Mouse (Mus musculus) layer of hippocampus, postnatal 14 days (tissue): ENCODE measurements around the gene Sema6d. TPM values are rescaled to one million over a fixed set of nuclear protein-coding genes. Genes with fewer than 3 reads are reported as not detected.

Source experiments
- DNase-seq, 2 experiments: peaks; one replicate each; pipeline ENCODE4 v3.0.0; 2021 to 2022; ENCODE audit warnings: low spot score in 2 of 2, mixed read lengths in 1 of 2
- total RNA-seq, 2 experiments: library from RNA; stranded (reverse); gene quantifications; 2 replicates each; pipeline ENCODE4 v1.2.3; 2021

Sema6d gene
- total RNA-seq, 2 experiments from 2014 or later = 74.2 to 75.2 TPM

DNA sequence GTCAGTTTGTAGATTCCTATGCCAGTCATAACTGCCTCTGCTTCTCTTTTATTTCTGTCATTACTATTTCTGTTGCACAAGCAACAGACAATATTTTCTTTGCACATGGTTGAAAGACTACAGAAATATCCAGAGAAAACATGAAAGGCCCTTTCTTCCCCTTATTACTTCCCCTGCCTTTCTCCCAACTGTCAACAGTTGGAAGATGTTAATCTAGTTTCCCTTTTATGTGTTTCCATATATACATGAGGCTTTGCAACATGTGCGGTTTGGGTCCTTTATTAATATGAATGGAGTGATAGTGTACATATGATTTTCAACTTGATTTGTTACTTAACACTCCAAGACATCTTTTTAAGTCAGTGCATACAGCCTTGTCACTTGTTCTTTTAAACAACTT is 296.0 kb downstream of the Sema6d start:
- no peak for DNase-seq

DNA sequence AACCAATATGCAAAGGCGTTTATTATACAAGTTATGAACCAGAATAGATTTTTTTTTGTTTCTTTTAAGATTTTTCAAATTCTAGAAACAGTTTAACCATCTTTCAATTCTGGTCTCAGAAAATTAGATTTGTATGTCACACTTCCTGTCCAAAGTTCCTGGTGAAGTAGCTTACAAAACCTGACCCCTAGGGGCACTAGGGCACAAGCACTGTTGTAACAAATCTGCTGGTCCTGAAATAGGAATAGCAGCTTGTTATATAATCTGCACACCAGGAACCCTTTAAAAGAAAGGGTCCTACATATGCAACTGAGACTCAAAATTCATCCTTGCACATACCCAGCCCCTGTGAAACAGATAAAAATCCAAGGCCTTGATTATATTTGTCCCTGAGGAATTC is 298.5 kb downstream of the Sema6d start:
- no peak for DNase-seq

DNA sequence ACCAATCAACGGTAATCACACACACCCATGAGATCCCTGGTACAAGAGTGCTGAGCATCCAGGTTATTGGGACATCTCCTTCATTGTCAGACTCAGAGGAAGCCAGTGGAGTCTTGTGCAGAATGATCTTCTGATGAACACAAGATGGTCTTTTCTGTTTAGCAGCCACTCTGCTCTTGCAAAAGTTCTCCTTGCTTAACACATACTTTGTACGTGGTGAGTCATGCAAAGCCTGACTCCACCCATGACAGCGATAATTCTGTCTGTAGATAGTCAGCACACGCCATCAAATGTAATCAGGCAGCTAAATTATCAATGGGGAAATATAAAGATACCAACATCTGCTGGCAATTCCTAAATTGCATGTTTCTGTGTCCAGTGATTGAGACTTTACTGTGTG is 307.0 kb downstream of the Sema6d start:
- DNase-seq = no peak

DNA sequence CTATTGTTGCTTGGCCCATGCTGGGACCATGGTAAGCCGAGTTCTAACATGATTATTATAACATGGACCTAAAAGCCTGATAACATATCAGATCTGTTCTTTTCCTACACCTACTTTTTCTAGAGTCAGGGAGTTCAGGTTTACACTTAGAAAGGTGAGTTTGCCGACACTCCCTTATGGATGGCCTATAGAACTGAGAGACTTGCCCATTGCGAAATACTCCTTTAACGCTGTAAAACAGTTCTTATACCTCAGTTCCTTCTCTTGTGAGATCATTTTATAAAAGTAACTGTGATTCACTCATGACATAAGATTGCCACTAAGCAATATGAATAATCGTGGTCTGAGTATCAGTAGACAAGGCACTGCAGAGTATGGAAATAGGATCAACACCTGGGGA is 307.5 kb downstream of the Sema6d start:
- no peak for DNase-seq

GRCm38 (mm10) chr2:124399611-124400010 is 309.8 kb downstream of the Sema6d start:
- DNase-seq = no peak

DNA sequence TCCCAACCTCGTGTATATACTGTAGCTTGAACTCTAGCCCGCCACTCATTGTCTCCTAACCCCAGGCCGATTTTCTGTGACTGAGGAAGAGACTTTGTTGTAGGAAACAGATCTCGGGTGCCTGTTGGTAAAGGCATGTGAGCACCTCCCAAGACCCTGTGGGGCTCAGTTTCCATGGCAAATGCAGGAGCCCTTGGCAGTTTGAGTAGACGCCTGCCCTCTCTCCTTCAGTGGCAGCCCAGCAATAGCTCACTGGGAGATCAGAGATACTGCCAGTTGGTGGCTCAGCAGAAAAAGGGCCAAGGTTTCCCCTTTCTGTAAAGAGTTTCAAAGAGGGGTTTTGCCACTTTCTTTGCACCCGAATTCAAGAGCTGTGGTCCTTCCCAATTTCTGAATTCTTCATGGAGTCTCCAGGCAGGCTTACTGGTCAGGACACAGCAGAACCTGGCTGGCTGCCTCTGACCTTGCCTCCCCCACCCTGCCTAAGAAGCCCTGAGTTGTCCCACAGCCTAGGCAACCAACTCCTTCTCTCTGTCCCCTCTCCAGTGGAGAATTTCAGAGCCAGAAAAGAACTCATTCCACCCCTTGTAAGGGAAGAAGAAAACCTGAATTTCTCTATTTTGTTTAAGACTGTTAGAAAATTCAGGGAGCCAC is 312.1 kb downstream of the Sema6d start:
- DNase-seq = peak in 1 of 2 experiments; percentile 26

GRCm38 (mm10) chr2:124403571-124403970 is 313.8 kb downstream of the Sema6d start:
- no peak for DNase-seq

- DNase-seq = no peak
These were observed 314.2 kb downstream of the Sema6d start for GRCm38 (mm10) chr2:124403981-124404380.

DNA sequence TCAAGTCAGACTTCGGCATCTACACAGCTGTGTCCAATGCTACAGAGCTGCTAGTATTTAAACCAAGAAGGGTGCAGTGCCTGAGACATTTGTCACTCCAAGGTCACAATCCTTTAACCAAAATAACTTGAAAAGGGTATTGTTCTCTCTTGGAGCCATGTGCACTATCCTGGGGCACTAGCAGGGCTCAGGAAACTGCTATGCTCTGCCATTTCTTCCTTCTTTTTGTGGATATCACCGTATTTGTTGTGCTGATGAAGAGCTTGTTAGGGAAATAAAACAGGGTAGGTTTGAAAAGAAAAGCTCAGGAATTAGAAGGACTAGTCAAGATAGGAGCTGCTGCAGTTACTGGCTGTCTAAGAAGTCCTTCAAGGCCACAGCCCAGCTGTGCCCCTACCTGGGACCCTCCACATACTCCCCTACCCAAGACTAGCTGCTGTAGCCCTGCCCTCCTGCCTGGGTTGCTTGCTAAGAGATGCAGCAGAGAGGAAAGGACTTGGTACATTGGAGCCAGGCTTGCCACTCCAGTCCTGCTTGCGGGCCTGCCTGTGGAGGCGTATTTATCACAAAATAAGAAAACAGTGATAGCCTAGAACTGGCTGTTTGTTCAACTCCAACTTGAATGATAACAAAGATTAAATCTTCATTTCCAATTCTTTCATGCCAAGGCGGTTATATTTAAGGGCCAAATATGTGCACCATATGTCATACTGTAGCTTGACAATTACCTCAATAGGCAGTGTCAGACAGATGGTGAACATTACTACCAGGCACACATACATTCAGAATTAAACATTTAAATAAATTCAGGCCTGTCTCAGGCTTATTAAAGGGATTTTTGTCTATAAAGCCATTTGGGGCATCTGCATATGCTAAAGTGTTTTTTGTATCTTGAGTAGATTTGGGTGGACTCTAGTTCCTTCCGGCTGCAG is 315.1 kb downstream of the Sema6d start:
- peak in 1 of 2 experiments; percentile 31 for DNase-seq

- DNase-seq = no peak
These were observed 319.2 kb downstream of the Sema6d start for GRCm38 (mm10) chr2:124408956-124409355.

- DNase-seq = no peak
These were observed 327.0 kb downstream of the Sema6d start for GRCm38 (mm10) chr2:124416730-124417129.

DNA sequence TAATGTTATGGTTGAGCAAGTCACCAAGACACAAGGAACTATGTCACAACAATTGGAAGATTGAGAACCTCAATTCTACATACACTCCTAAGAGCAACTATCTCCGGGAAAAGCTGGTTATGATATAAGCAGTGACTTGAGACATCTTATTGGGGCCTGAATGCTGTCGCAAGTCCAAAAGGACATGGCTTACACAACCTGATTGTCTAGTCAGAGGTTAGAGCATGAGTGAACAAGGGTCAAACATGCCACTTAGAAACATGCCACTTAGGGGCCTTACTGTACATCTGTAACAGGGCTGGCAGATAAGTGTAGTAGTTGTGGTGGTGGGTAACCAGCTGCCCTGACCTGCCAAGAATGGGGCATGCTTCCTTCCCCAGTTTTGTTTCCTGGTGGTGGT is 328.6 kb downstream of the Sema6d start:
- DNase-seq = no peak

DNA sequence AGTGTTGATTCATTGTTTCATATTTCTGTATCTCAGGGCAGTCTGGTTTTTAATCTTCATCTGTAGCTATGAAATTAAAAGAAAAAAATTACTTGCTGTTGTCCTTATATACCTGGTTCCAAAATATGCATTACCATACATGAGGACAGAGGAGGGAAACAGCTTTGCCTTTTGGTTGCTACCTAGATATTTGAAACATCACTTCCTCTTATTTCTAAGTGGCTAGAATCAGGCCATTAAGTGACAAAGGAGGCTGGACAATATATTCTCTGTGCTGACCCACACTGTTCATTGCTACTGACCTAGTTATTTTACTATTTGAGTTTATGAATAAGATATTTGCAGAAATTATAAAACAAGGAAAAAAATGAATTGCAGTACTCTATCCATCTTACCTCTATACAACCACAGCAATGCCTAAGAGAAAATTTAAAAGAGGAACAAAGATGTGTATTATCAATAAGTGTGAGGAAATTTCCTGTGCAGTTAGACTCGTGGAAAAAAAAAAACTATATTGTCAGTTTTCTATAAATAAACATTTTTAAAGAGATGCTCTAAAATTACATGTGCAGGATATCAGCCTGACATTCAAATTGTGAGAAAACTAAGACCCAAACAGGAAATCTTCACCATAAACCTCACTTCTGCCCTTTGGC is 330.5 kb downstream of the Sema6d start:
- no peak for DNase-seq

GRCm38 (mm10) chr2:124429744-124430143 is 340.0 kb downstream of the Sema6d start:
- no peak for DNase-seq

- DNase-seq = no peak
These were observed 340.9 kb downstream of the Sema6d start for GRCm38 (mm10) chr2:124430708-124431107.

- DNase-seq = peak in 1 of 2 experiments; percentile 7
These were observed 345.7 kb downstream of the Sema6d start for GRCm38 (mm10) chr2:124435382-124436002.

DNA sequence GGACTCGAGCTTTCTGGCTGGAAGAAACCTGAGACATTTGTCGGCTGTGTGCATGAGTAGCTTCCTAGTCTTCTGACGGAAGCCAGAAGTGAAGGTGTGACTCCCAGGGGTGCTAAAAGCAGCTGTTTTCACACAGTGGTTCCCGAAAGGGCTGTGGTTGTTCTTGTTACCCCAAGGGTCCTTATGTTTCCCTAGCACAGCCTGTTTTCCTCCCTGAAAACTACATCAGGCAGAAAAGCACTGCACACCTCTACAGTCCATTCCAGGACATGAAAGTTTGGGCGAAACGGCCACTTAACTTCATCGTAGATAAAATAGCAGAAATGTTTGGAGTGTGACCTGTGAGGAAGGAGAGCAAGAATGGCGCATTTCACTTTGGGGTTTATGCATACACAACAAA is 346.9 kb downstream of the Sema6d start:
- DNase-seq = no peak

- DNase-seq = no peak
These were observed 354.4 kb downstream of the Sema6d start for GRCm38 (mm10) chr2:124444199-124444598.

DNA sequence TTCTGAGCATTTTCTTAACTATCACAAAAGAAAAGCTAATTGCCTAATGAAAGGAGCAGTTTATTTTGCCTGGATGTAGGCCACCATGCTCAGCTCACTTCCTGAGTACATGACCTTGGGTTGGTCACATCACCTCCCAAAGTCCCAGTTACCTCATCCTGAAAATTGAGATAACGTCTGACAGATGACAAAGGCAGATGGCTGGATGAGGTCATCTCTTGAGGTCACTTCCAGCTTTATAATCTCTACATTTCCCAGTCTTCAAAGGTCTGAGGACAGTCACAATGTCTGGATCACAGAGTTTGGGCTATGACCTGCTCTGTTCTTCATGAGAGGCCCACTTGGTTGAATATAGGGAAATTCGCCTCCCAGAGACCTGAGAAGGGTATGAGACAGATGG is 366.1 kb downstream of the Sema6d start:
- DNase-seq = no peak

- DNase-seq = no peak
These were observed 367.2 kb downstream of the Sema6d start for GRCm38 (mm10) chr2:124456999-124457398.

DNA sequence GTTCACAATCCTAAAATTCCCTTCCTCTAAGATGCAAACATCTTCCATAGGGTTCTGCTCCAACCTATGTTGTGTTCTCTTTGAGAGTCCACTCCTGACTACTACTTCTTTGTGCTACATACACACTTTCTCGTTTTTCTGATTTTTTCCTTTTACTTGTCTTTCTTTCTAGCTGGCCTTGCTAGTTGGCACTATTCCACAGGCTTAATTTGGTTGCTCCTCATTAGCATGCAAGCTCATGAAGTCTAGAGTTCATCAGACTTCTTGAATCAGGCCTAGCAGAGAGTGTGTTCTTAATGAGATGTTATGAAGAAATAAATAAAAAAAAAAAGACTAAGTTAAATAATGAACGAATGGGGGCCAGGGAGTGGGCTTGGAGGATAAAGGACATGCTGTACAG is 368.3 kb downstream of the Sema6d start:
- DNase-seq = peak in 1 of 2 experiments; percentile 22
